Mouse (Mus musculus) heart, postnatal 25 days (tissue): ENCODE data around the gene Farsb. TPM values are rescaled to one million over a fixed set of nuclear protein-coding genes. Genes with fewer than 3 reads are reported as not detected.

Source experiments
- DNase-seq: peaks from one replicate; pipeline ENCODE4 v3.0.0; 2022; ENCODE audit warnings: low spot score
- intact Hi-C: fragments of 180-260 bp; cut with DNase I; formaldehyde crosslinking; loops from one replicate; pipeline ENCODE4 v1.15.1; 2025
- total RNA-seq, 2 experiments: library from RNA; stranded (reverse); gene quantifications; 2 replicates each; pipeline ENCODE4 v1.2.3; 2021

Farsb gene
- total RNA-seq, 2 experiments from 2014 or later, result 52.2 to 52.7 TPM

DNA sequence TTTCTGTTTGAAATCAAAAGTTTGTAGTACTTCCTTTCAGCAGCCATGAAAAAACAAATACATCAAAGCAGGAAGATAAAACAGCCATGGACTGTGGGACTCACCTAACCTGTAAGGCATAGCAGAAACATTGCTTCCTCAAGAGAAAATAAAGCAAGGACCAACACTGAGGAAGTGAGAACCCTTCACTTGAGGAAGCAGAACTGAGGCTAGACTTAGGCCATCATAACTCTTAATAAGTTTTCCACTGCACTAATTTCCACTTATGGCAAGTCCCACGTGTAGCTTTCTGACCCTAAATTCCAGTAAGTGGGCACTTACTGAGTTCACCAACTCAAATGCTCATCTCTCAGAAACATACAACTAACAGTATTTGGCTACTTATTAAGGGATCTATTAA lies 1.4 kb upstream of the Farsb start:
- DNase-seq, result no peak
- intact Hi-C loops, result no loop called here

DNA sequence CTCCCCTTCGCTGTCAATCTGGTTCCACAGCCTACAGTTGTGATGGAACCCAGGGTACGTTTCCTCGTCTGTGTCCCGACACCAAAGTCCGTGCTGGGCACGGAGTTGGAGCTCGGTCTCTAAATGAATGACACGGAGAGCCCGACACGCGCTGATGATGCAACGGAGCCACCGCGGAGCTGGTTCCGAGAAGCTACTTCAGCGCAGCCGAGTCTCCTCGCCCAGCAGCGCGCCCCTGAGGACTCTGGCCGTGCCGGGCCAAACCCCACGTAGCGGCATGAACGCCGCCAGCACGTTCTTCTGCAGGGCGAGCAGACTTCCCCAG lies 308 bp downstream of the Farsb start:
- no peak for DNase-seq
- intact Hi-C loops, result no loop called here

DNA sequence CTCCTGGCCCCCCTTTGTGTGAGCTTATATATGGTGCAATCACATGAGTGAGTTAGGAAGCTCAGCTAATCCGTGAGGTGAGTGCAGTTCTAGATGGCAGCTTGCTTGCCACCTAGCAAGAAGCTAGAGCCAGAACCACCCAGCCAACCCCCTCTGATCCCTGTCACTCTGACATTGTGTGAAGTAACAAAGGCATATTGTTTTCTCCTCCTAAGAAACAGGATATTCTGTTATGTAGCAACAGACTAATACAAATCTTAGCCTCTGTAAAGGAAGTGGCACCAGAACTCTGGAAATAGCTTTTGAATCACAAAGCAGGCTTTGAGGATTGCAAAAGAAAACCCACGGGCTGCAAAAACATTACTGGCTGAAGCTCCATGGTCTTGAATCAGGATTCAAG lies 4.3 kb downstream of the Farsb start:
- intact Hi-C loops, result no loop called here

DNA sequence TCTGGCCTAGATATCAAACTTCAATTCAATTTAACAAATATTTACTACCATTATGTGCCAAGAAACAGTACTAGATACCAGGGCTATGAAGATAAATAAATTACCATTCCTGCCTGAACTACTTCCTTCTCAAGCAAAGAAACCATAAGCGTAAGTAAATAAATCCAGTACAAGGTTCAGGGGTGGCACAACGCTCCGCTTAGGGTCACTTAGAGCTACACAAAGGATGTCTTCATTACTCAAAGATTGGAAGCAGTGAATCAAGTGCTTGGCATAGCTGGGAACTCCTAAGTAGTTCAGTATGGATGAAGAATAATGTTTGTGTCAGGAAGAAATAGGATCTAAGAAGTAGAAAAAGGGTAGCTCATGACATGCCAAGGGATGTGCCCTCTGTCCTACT lies 5.3 kb downstream of the Farsb start:
- intact Hi-C loops, result no loop called here
- DNase-seq, result no peak

More for the DNA sequence above, 4.3 kb downstream of the Farsb start:
- DNase-seq, result no peak

DNA sequence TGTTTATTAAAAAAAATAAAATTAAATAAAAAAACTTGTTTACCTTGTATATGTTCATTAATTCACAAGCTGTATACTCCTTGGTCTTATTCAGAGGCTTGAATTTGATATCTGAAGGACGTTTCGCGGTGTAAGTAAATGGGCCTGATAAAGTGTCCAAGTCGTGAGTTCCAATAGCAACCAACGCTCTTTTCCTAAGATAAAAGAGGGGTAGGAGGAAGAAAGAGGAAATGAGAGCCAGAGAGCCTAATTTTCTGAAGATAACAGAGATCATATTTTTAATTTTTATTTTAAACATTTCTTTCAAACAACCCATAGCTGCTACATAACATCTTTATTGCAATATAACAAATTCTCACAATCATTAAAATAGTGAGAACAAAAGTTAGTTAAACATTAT lies 16.3 kb downstream of the Farsb start:
- intact Hi-C loops, result no loop called here
- no peak for DNase-seq

DNA sequence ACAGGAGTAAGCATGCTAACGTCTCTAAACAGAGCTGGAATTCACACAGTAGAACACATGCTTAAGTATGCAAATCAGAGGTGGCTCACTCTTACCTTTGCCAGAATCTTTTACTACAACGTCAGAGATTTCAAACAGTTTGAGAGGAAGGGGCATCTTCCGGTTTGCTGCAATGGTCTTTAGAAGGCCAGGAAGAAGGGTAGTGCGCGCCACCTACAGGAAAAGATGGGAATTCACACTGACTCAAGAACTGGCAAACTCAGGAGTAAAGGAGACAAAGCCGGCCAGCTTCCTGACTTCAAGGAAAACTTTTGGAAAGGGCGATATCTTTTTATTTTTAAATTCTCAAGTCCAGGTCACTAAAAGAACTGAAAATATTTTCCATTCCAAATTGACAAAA lies 34.0 kb downstream of the Farsb start:
- intact Hi-C loops, result loop anchor here (1.0 kb wide), 1 partner anchor 476 kb away; no protein-coding TSS in a partner anchor
- DNase-seq, result no peak

DNA sequence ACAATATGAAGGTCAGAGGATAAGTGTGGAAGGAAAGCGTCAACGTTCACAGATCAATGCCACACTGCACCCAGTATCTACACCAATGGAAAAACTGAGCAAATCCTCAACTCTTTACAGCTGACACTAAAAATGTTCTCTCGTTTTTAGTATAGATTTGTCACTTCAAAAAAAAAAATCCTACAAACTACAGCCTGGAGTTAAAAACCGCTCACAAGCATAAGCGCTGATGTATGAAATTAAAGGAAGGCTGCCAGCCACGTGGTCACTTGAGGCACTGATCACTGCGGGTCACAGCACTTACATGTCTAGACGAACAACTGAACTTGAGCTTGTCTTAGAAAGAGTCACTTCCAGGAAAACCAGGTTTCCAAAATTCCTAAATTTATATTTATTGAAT lies 34.8 kb downstream of the Farsb start:
- intact Hi-C loops, result loop anchor here (1.0 kb wide), 1 partner anchor 476 kb away; no protein-coding TSS in a partner anchor
- no peak for DNase-seq

DNA sequence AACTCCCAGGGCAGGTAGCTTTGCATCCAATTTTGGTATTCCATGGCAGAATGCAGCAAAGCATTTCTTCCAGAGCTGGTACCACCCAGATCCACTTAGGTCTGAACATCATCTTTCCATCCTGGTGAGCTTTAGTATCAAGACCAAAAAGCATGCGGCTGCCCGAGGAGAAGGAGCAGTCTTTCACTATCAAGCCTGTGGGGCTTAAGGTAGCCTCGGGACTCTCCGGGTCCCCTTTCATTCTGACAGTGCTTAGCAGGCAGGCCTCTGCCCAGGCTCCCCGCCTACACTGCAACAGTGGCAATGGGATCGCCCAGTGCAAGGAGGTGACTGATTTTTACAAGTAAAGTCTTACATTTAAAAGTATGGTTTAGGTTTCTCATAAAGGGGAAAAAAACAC lies 36.2 kb downstream of the Farsb start:
- no peak for DNase-seq
- intact Hi-C loops, result no loop called here

DNA sequence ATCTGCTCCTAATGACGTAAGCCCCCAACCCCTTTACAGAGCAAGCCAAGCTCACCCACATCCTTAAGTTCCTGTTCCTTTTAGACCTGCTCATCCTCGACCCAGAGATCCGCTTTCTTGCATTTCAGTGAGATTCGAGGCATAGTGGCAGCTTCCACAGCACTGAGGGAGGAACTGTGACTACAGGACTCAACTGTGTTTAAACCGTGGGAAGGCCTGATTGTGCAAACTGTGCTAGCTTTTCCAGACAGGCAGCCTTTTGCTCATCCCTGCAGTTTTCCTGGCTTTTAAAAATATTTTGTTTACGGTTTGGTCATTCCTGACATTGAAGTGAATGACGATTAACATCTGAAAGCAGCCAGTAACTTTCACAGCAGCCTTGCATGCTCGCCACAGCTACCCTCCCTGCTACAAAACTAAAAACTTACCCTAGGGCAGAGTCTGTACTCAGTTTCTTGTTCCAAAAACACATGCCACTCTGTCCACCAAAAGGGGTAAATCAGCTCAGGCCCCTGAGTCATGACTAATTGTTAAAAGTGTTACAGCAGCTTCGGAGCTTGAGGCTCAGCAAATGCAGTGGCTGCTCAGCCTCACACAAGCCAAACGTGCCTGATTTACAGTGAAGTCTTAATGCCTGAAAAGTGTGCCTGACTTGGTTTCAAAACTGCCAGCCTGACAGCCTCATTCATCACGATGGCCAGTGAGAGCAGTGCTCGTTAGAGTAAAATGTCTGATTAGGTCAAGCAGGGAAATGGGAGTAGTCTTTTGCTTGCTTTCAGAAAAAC lies 37.4 kb downstream of the Farsb start:
- intact Hi-C loops, result no loop called here

DNA sequence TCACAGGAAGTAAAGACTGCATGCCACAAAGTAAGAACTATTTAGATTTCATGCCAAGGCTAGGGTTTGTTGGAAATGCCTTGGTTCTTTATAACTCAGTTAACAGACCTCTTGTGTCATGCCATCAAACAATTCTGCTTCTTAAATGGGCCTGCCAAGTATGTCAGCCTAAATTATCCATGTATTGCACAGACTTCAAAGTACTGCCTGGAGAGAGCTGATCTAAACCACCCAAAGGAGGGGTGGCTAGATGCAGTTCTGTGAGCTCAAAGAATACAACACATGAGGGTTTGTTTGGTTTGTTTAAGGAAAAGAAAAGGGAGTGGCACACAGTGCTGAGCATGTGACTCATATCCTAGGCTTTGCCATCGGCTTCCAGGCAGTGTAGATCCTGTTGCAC lies 40.6 kb downstream of the Farsb start:
- intact Hi-C loops, result no loop called here
- no peak for DNase-seq

More for the DNA sequence above, 37.4 kb downstream of the Farsb start:
- no peak for DNase-seq

DNA sequence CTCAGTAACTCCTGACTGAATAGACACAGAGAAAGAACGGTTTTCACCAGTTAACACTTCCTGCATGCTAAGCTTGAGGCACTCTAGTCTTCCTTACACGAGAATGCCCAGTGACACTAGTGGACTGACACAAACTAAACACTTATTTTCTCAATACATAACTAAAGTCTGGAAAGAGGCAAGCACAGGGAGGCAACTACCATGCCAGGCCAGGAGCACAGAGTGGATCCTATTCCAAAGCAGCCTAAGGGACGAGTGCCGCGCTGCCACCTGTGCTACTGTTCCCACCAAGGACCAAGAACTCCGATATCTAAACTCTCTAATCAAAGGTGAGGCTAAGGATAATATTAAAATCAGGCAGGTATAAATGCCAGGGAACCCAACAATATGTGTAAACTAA lies 42.0 kb downstream of the Farsb start:
- intact Hi-C loops, result no loop called here
- no peak for DNase-seq

DNA sequence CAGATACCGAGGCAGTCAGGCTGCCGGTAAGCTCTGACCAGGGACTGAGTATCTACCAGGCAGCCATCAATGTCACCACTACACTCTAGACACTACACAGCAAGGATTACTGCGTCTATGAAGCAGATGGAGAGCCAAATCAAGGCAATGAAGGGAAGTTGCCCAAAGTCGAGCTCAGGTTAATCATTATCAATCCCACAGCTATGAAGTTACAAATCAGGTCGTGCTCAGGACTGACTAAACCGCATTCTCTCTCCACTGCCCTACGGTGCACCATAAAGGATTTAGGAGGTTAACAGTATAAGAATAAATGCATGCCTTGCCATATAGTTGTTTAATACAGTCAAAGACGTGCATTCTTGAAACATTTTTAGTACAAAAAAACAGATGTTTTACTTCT lies 42.5 kb downstream of the Farsb start:
- intact Hi-C loops, result no loop called here
- no peak for DNase-seq

DNA sequence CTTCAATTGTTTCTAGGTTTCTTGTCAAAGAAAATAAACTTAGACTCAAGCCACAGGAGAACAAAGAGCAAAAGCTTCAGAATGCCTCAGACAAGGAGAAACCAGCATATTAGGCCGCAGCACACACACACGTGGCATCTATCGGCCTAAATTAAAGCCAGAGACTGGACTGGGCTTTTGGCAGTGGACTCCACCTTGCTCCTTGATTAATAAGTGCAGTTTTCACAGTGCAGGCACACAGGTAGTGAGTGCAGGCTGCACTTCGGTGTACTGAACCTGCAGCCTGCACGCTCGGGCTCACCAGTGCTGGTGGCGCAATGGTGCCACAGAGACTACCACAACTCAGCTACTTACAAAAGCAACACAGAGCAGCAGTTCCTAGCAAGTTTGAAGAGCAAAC lies 45.6 kb downstream of the Farsb start:
- no peak for DNase-seq
- intact Hi-C loops, result no loop called here

DNA sequence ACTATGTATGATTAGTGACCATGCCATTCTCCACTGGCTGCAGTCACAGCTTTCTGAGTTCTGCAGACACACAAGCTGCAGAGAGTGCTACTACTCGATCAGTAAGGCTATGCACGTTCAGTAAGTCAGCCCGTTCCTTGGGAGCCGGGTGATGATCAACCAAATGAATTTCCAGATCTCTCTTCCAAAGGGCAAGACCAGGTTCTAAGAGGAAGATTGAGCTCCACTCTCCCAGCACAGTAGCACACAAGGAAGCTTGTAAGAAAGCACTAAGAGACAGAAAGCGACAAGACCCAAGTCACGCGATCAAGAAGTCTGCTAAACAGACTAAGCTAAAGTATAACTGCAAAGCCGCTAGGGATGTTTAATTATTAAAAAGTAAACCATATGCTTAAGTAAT lies 48.0 kb downstream of the Farsb start:
- DNase-seq, result no peak
- intact Hi-C loops, result no loop called here

DNA sequence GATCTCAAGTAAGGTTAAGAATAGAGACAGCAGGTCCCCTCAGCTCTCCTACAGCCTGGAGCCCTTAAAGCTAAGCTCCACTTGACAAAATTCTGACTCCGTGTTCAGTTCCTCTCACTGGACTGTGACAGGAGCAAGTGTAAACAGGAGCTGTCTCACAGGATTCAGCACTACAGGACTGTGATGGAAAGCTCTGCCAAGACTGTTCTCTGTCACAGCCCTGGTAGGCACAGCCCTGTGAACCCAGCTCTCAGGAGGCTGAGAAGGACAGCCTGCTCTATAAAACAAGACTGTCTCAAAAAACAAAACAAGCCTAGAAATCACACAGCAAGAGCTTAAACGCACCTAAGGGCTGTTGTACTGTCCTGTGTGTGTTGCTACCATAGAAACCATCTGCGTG lies 51.5 kb downstream of the Farsb start:
- DNase-seq, result no peak
- intact Hi-C loops, result no loop called here

DNA sequence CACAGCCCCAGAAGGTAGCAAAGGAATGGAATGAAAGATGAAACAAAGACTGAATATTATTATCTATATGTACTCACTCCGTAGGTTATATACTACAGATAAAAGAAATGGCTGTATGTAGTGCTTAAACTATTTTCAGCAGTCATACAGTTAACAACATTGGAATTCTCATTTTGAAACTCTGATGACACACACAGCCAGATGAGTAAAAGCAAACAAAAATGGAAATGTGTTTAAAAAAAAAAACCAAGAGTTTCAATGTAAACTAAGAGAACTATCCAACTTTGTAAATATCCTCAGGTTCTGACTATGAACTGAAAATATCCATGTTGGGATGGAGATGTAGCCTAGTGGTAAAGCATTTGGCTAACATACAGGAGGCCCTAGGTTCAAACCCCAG lies 52.3 kb downstream of the Farsb start:
- no peak for DNase-seq
- intact Hi-C loops, result no loop called here

DNA sequence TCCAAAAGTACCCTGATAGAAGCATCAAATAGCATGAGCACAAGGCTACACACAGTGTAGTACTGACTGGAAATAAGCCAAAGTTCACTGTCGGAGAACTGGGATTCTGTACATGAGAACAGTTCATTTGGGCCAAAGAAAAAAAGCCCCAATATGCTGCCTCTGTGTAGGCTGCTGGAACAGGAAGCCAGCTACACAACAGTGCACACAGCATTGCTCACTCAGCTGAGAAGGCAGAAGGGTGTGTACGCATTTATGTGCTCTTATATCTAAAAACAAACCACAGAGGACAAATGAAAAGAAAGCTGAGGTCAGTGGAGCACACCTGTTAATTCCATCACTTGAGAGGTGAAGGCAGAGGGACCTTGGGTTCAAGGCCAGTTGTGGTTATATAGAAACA lies 52.7 kb downstream of the Farsb start:
- intact Hi-C loops, result no loop called here
- DNase-seq, result no peak

DNA sequence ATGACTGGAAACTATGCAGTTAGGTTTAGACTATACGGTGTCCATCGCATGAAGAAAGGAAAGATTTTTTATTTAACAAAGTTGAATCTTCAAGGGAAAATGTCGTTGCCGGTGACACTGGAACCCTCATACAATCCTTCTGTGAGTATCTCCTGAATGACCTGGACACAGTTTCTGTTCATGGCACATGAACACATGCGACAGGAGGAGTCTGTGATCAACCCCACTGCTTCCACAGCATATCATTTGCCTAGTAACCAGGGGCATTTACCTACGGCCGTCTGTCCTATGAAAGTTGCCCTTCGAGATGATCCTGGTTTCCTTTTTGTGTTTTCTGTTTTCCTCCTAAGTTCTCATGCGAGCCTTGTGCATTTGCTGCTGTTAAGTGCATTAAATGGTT lies 55.2 kb downstream of the Farsb start:
- no peak for DNase-seq
- intact Hi-C loops, result no loop called here

DNA sequence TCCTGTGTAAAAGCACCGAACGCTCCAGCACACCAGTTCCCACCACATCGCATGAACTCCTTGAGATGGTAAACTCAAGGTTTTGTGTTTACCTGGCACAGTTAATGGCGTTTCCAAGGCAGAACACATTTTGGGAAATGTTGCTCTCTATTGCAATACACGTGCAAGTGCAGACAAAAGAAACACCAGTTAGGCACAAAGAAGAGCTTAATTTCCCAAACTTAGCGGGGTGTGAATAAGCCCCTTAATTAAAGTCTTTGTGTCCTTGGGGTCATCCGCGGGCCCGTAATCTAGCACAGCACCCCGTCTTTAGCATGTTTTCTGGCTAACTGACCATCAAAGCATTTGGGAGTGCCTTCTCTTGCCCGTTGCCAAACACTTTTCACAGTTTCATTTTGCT lies 59.8 kb downstream of the Farsb start:
- DNase-seq, result no peak
- intact Hi-C loops, result no loop called here

DNA sequence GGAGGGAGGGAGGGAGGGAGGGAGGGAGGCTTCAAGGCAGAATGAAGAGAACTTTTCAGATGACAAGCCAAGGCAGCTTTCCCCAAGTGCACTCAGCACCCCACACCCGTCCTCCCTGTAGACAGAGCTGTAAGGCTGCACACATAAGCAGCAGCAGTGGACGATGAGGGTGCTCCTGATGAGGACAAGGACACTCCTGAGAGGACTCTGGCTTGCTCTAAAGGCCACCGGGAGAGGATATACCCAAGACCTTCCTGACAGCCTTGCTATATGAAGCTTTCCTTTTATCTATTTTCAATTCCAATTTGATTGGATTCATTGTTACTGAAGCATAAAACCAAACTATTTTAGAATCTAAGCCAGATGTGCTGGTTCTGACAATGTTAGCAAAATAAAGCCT lies 61.9 kb downstream of the Farsb start:
- intact Hi-C loops, result no loop called here
- DNase-seq, result no peak

DNA sequence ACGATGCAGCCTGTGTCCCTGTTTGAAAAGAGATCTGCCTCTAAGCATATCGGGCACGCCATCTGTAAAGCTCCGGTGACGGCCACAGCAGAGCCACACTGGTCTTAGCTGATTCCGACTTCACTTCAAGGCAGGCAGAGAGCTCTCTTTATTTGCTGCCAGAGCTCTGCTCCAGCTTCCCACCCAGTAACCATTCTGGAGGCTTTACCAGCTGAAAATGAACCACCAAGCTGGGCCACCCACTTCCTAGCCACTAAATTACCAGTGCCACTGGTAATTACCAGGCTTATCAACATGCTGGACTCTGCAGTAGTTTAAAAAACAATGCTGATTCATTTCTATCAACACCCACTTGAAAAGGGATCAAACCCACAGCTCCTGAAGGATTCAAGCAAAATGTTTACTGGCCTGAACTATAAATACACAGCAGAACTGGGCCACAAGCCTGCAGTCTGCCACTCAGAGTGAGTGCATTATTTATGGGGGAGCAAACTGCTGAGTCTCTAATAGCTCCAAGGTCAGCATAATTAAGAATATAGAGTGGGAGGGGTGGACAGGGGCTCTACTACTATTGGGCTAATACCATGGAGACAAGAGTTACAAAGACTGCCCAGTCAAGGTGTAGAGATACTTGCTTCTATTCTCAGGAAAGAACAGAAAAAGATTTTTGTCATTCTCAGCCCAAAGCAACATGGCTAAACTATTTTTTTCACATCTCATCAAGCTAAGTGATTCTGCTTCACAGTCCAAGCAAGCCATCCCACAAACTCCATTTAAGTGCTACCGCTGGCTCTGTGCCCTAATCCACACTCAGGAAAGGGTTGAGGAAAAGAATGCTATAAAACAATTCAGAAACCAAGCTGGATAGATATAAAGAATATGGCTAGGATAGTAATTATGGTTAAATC lies 62.6 kb downstream of the Farsb start:
- no peak for DNase-seq
- intact Hi-C loops, result no loop called here
